Mouse (Mus musculus) spleen, adult 2 months (tissue): Measurements from ENCODE around the gene Fbxl4. TPM values are rescaled to one million over a fixed set of nuclear protein-coding genes. Genes with fewer than 3 reads are reported as not detected.

Experiments
- DNase-seq, 2 experiments: peaks; one replicate each; pipeline versions ENCODE4 v3.0.0 to v3.0.0-alpha.2; 2012 to 2021; ENCODE audit warnings: low spot score in 2 of 2, low read depth in 1 of 2
- H3K27ac ChIP-seq: fragments of 200-500 bp; 2 replicates; pipeline ENCODE4 v1.5.1; 2012; ENCODE audit warnings: low read length, inconsistent platforms; ENCODE audit not compliant: insufficient read depth
- H3K27me3 ChIP-seq: fragments of 200-500 bp; 2 replicates; pipeline ENCODE4 v1.6.1; 2012; ENCODE audit warnings: mild to moderate bottlenecking, moderate library complexity, low read length, inconsistent platforms; ENCODE audit not compliant: control insufficient read depth, insufficient read depth
- H3K36me3 ChIP-seq: fragments of 200-500 bp; 2 replicates; pipeline ENCODE4 v1.6.1; 2012; ENCODE audit warnings: mild to moderate bottlenecking, low read length, inconsistent platforms; ENCODE audit not compliant: control insufficient read depth, insufficient read depth
- H3K4me1 ChIP-seq: fragments of 200-500 bp; 2 replicates; pipeline ENCODE4 v1.6.1; 2011; ENCODE audit warnings: inconsistent platforms; ENCODE audit not compliant: control insufficient read depth, insufficient read depth, insufficient read length
- H3K4me3 ChIP-seq: fragments of 200-500 bp; 2 replicates; pipeline ENCODE4 v1.5.1; 2011; ENCODE audit warnings: mild to moderate bottlenecking, inconsistent platforms; ENCODE audit not compliant: insufficient read depth, insufficient read length; ENCODE audit errors: extremely low read depth
- CTCF ChIP-seq: fragments of 200-500 bp; IDR thresholded peaks from 2 replicates; pipeline ENCODE4 v1.5.1; 2011; ENCODE audit warnings: mild to moderate bottlenecking, inconsistent platforms; ENCODE audit not compliant: insufficient read depth, insufficient read length, insufficient replicate concordance; ENCODE audit errors: extremely low read depth
- POLR2A ChIP-seq: fragments of 200-500 bp; IDR thresholded peaks from 2 replicates; pipeline ENCODE4 v1.6.1; 2011; ENCODE audit warnings: low read depth, low read length, inconsistent platforms
- WGBS: fragments of 180-500 bp; shearing (Covaris S2); methylation state at CpG from one replicate; pipeline ENCODE4 v1.1.7; 2018; 5-methylcytosine and 5-hydroxymethylcytosine counted together
- polyA plus RNA-seq: library from polyadenylated mRNA; depleted of rRNA; stranded (reverse); fragments of >200 nt; gene quantifications from 2 replicates; pipeline ENCODE4 v1.2.3, GENCODE M21; 2012

The Fbxl4 gene
- polyA plus RNA-seq, 1 experiment: 8.9 TPM

DNA sequence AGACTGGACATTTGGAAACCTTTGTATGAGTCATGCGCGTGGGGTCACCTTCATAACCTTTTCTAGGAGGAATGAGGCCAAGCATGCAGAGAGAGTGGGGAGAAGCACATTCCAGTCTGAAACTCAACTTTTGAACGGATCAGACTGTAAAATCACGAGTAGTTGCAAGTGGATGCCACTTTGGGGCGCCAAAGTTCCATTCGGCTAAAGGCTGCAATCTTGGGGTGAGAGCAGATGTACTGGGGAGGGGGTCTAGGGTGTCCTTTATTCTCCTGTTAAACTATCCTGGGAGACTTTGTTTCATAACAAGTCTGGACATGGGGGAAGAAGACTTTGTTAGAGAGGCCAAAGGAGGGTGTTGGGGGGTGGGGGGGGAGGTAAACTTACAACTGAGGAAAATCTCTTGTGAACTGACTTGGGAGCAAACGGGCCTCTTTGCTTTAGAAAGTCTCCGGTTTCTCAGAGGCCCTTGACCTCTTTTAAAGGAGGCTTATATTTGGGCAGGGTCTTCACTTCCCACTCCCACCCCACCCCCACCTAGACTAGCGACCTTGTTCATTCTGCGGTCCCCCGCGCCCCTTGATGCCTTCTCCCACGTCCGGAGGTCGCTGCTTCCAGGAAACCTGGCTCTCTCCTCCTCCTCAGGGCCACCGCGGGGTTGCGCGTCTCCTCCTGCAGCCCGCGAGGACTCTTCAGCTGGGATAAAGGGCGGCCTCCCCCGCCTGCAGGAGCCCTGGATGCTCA lies 119.8 kb downstream of the Fbxl4 start:
- no peak overlapping the region for H3K27ac ChIP-seq
- no peak for TF ChIP-seq CTCF
- no peak for TF ChIP-seq POLR2A
- H3K27me3 ChIP-seq: peaks cover 14% of the 10 kb centered on the region
- no peak for DNase-seq
- no peaks in the 10 kb centered on the region for H3K36me3 ChIP-seq
- H3K4me1 ChIP-seq: no peaks in the 10 kb centered on the region
- H3K4me3 ChIP-seq: no peak overlapping the region
- 6% methylated on average over 23 of the region's 23 CpGs for WGBS

DNA sequence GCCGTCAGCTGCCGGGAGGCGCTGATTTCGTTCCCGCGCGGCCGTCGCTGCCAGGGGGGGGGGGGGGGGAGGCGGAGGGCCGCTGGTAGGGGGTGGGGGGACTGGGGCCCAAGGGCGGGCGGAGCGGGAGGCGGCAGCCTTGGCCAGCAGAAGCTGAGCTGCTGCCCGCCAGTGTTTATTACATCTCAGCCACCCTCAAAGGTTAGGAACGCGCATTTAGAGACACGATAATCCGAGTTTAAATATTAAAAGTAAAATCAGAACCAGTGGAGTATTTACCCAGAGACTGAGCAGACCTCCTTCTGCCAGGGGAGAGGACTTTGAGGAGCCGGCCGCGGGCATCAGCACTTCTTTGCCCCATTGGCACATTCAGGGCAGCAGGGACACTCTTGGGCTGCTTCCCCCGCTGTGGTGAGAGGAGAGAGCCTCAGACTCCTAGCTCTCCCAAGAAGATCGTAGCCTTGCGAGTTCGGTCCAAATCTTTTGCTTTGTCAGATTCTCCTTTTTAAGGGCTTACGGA lies 120.4 kb downstream of the Fbxl4 start:
- no peak overlapping the region for H3K27ac ChIP-seq
- 3% methylated on average over 15 of the region's 28 CpGs for WGBS
- H3K4me1 ChIP-seq: no peaks in the 10 kb centered on the region
- peaks cover 15% of the 10 kb centered on the region for H3K27me3 ChIP-seq
- TF ChIP-seq POLR2A (no peak), CTCF (no peak)
- no peak for DNase-seq
- no peaks in the 10 kb centered on the region for H3K36me3 ChIP-seq
- no peak overlapping the region for H3K4me3 ChIP-seq

- TF ChIP-seq CTCF (no peak), POLR2A (no peak)
- WGBS: 9% methylated on average over 30 of the region's 30 CpGs
- no peak for DNase-seq
- no peaks in the 10 kb centered on the region for H3K36me3 ChIP-seq
- no peak overlapping the region for H3K27ac ChIP-seq
- no peak overlapping the region for H3K4me3 ChIP-seq
- no peaks in the 10 kb centered on the region for H3K4me1 ChIP-seq
- peaks cover 18% of the 10 kb centered on the region for H3K27me3 ChIP-seq
Measured at GRCm38 (mm10) chr4:22478488-22479367, 121.4 kb downstream of the Fbxl4 start.

- DNase-seq: no peak
- no peak for TF ChIP-seq CTCF
- TF ChIP-seq POLR2A: no peak
- no peaks in the 10 kb centered on the region for H3K4me1 ChIP-seq
- no peak overlapping the region for H3K27ac ChIP-seq
- H3K4me3 ChIP-seq: no peak overlapping the region
- H3K36me3 ChIP-seq: no peaks in the 10 kb centered on the region
- peaks cover 18% of the 10 kb centered on the region for H3K27me3 ChIP-seq
- WGBS: 7% methylated on average over 28 of the region's 28 CpGs
Measured at GRCm38 (mm10) chr4:22479368-22480090, 122.2 kb downstream of the Fbxl4 start.

DNA sequence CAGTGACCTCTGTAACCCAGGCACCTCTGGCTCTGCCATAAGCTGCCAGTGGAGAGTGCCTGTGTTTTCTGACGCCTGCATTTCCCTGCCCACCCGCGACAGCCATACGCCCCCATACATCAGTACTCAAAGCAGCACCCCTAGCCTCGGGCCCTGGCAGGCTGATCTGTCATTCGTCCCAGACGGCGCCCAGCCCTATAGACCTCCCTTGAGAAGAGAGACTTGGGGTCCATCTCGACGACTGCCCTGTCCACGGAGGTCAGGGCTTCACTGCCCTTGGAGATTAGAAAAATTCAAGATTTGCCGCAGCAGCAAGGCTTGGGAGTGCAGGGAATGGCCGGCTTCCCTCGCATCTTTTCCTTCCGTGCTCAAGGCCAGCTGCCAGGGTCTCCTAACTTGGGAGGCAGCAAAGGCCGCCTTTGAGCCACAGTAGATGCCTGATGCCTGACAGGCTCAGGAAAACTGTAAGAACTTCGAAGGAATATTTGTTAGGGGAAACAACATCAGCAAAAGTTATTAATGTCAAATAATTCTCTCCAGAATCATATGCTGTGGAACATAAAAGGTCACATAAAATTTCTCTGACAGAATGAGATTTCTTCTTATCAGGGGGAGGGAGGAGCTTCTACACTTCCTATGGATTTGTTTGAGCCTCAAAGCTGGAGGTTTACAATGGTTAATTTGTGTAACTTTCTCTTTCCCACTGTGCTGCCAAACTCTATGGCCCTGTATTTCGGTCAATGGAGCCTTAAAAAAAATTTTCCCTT lies 122.9 kb downstream of the Fbxl4 start:
- Histone ChIP-seq H3K27me3 (peaks cover 18% of the 10 kb centered on the region), H3K4me3 (no peak overlapping the region), H3K4me1 (no peaks in the 10 kb centered on the region), H3K36me3 (no peaks in the 10 kb centered on the region), H3K27ac (no peak overlapping the region)
- DNase-seq: no peak
- no peak for TF ChIP-seq POLR2A
- no peak for TF ChIP-seq CTCF
- 7% methylated on average over 18 of the region's 18 CpGs for WGBS

GRCm38 (mm10) chr4:22480858-22481205 lies 123.5 kb downstream of the Fbxl4 start:
- H3K4me1 ChIP-seq: no peaks in the 10 kb centered on the region
- peaks cover 20% of the 10 kb centered on the region for H3K27me3 ChIP-seq
- 24% methylated on average over 1 of the region's 1 CpGs for WGBS
- no peak overlapping the region for H3K27ac ChIP-seq
- DNase-seq: no peak
- TF ChIP-seq POLR2A: no peak
- no peak for TF ChIP-seq CTCF
- no peak overlapping the region for H3K4me3 ChIP-seq
- no peaks in the 10 kb centered on the region for H3K36me3 ChIP-seq
